Mouse (Mus musculus): ENCODE data around the gene Igsf10.

DNA sequence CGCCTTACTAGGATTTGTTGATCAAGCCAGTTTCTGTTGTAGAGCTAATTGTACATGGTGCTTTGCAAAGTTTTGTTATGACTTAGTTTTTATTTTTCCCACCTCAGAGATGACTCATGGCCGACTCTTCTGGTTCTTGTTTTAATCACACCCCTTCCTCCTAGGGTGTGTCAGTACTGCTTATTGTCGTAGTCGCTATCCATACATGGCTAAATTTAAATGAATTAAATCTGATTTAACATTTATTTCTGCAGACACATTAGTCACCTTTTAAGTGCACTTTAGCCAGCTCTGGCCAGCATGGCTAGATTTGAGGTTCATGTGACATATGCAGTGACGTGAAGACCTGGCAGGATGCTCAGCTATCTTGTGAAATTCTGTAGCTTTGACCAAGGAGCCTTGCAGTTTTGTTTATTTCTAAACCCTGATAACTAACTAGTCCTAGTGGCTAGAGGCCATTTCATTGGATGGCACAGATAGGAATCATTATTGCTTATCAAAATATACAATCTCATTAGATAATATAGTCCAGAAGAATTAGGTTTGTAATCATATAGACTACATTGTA, 47.5 kb downstream of the Igsf10 start:
- no peak for TF ChIP-seq GATA1 (IDR thresholded peaks at IDR 0.05; ENCODE audit: low read length)
- no peak for TF ChIP-seq TAL1 (IDR thresholded peaks at IDR 0.05; ENCODE audit: low read length)
